Mouse (Mus musculus) monocyte, adult 2 months (primary cell): ENCODE measurements around the gene Limch1.
A peak's percentile ranks its signal among the peaks of the same experiment; 100 is the strongest.

Experiments used
- DNase-seq, 2 experiments: peaks; one replicate each; pipeline ENCODE4 v3.0.0; 2022; ENCODE audit warnings: low spot score in 2 of 2, low read depth in 1 of 2

Gene Limch1

DNA sequence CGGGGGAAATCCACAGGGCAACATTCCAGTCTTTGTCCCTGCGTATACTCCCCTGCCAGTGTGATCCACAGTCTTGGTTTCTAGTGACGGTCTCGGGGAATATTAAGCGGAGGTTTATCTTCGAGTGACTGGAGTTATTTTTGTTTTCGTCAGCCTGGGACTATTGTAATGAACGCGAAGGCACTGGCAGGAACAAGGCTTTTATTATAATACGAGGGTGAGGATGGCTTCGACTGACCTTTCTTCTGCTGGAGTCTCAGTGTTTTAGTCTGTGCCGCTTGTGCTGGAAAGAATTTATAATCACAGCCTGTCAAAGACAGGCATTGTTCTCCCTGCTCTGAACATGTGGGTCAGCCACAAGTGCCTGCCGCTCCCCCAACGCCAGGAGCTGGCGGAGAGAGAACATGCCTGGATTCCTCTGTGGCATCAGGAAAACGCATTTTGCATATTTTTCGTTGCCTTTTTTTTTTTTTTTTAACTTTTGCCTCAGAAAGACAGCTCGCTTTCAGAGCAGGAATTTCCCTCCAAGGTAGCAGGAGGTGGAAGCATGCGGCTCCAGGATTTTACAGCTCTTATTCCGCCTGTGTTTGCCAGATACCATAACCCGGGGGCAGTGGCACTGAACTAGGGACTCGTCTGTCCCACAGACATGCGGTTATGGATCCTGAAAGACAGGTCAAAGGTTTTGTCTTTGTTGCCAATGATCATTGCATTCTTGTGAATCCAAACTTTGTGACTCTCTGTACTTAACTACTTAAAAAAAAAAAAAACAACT lies 222.6 kb downstream of the Limch1 start:
- DNase-seq = no peak

DNA sequence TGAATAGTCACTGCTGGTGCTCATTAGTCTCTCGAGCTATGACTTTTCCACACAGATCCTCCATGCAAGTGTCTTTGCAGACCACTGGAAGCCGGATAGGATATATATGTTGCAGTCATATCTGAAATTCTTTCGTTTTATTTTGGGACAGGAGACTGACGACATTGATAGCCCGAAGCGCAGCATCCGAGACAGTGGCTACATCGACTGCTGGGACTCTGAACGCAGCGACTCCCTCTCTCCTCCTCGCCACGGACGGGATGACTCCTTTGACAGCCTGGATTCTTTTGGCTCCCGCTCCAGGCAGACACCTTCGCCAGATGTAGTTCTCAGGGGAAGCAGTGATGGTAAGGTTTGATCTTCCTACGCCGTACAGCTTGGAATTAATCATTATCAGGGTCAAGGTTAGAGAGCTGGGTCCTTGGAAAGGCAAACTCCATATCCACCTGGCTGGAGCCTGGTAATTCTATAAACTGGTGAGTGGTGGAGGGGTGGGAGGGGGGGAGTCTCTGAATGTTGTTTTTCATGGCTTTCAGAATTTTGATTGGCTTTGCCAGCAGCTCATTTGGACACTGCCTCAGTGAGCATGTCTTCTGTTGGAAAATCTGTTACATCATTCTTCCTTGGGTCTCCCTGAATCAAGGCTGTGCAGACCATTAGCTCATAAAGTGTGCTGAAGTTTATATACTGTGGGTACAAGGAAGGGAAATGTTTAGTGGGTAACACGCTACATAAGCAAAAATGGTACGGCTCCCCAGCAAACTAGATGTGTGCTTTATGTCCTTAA lies 223.5 kb downstream of the Limch1 start:
- DNase-seq = no peak

DNA sequence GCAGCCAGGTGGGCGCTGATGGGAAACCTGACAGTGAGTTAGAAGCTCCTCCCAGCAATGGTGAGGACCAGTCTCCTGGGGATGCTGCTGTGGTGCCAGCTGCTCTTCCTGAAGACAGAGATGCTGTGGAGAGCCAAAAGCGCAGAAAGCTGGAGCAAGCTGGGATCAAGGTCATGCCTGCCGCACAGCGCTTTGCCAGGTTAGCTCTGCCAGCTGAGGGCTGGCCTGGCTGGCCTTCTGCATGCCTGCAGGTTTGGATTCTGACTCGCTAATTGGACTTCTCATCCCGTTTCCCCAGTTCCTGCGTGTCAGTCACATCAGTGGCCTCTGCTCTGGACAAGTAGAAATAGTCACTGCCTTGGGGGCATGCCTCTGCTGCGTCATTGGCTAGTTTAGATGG lies 230.0 kb downstream of the Limch1 start:
- no peak for DNase-seq

DNA sequence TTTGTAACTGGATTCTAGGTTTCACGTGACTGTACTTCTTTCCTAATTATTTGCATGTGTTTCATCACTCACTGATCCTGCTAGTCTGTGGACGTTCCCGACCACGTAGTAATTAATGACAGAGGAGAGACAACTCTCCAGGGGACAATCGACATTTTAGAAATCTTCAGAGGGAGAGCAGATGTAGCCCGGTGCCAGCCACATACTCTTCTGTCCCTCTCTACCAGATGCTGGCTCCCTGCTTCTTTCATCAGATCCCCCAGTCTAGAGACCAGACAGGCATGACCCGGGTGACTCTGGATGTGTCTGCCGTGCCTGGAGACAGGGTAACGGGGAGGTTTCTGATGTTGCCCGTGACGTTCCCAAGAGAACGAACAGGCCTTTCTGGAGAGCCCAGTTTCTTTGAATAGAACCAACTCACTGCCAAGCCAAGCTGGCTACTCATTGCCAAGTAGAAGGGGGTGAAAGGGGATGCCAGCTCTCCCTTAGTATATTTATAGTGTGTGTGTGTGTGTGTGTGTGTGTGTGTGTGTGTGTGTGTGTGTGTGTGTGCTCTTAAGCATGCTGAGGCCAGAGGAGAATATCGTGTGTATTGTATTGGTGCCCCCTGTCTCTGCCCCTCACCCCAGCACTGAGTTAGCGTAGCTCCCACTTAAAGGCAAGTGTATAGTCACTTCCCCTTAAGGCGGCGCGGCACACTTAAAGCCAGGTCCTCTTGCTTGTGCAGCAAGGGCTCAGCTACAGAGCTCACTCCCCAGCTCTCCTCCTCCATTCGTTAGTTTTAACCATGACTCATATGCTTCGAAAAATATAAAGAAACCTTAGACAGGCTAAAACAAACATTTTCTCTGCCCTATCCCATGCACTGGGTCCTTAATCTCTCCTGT lies 233.9 kb downstream of the Limch1 start:
- DNase-seq = no peak

DNA sequence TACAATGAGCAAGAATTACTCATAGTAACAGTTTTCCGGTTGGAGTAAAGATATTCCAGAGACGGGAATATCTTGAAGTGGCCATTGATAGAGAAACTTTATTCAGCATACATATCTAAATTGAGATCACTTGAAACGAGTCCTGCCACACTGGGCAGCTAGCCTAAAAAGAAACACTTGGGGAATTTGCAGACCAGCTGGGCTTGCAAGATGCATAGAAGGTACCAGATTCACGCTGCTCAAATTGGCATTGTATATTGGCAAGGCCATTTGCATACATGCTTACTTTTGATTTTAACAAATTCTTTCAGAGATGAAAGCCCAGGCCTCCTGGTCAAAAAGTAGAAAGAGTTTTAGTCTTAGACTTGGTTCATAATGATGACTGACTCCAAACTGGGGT lies 235.2 kb downstream of the Limch1 start:
- no peak for DNase-seq

DNA sequence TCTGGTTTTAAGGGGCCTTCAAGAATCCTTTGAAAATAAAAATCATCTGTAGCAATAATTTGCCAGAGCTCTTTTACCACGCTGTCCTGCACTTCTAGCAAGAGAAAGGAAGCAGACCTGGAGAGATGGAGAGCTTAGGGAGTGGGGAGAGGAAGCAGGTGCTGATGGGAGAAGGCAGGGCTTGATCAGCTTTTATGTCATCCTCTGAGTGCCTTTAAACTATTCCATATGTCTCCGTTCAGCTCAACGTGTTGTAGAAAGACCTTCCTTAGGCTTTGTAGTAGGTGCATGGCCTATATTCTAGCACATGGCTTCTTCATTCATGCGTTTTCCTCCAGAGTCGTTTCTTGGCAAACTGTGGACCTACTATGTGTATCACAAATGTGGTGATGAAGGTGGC lies 237.5 kb downstream of the Limch1 start:
- DNase-seq = no peak

DNA sequence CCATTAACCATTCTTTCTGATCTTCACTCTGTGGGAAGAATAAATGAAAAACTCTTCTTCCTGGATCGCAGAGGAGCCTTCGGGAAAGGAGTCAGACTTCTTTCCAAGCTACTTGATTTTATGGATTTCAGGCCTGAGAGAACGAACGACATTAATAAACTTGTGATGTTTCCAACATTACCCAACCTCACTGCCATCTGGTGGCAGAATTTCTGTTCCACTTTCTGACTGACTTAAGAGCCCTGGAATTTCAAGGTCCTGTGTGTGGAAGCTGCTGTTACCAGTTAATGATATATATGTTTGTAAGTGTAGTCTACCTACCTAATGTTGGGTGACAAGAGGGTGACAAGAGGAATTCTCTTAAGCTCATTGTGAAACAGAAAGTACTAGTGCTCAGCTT lies 243.3 kb downstream of the Limch1 start:
- DNase-seq = no peak

DNA sequence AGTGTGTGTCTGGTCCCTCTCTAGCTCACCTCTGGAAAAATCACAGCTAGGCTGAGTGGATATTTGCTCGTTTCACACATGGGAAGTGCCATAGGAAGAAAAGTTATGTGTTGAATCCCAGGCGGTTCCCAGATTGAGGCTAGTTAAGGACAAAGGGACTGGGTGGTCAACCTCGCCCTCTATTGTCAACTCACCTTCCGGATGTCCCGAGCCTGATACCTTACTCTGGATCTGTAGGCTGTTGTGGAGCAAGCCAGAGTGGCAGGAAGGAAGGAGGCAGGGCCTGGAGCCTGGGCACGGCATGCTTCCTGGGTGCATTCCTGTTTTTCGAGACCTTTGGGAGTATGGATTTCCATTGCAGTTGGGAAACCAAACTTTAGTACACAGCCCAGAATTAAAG lies 243.9 kb downstream of the Limch1 start:
- no peak for DNase-seq

DNA sequence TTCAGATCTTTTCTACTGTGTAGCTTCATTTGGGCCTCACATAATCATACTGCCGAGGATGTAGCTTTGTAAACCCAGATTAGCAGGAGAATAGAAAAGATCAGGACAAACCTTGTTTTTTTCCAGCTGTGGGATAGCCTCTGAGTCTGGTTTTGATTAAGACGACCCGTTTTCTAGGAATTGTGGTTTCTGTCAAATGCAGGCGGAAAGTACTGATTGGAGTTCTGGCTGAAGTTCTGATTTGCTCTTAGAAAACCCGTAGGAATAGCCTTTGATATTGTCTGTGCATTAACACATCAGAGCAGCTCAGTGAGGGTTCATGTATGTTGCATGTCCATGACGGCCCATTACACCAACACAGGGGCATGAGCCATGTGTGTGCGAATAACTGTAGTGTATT lies 246.8 kb downstream of the Limch1 start:
- no peak for DNase-seq

DNA sequence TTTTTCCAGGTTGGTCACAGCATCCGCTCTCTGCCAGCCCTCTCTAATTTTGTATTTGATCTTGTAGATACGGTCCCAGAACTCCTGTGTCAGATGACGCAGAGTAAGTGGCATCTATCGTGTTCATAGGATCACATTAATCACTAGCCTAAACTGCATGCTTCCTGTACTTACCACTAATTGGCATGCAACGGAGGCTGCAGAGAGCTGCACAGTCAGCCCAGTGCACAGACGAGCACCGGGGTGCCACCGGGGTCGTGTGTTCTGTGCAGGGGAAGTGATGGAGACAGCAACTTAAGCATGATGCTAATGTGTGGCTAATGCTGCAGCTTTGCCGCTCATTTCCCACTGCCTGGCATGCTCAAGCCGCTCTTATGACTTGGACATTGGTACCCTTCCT lies 247.4 kb downstream of the Limch1 start:
- no peak for DNase-seq

DNA sequence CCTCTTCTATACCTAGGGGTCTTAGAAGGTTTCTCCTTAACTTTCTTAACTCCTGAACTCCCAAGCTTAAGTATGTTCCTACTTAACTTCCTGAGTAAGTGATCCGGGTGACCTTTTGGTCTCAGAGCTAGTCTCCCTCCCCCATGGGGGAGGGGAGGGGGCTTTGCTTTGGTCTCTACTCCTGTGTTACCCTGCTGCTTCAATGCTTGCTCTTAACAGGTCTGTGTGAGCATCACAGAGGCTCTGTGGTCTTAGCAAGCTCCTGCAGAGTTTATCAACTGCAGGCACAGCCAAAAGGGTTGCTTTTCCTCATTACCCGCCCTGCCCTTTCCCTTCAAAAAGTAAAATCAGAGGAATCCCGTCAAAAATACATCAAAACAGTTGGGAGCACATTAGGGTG lies 250.5 kb downstream of the Limch1 start:
- no peak for DNase-seq

DNA sequence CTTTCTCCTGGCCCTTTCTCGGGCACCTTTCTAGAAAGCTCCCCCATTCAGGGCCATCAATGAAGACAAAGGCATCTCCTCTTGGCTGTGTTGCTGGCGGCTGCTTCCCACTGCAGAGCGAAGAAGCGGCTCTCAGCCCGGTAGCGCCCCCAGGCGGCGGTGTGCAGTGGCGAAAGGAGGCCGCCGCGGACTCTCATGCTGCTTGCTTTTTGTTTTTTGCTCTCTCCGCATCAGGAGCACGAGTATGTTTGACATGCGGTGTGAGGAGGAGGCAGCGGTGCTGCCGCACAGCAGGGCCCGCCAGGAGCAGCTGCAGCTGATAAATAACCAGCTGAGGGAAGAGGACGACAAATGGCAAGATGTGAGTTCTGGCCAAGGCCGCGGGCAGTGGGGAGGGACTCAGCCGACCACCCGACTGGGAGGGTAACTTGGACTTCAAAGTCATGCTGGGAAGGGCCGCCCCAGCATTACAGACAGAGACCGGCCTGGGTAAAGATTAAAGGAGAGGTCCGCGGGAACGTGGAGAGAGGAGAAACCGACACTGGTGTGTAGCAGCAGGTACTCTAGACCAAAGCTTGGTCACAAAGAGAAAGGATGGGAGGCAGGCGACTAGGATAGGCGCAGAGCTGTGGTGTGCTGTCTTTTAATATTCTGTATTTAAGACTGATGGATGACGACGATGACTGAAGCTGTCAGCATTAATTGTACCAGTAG lies 251.4 kb downstream of the Limch1 start:
- no peak for DNase-seq

DNA sequence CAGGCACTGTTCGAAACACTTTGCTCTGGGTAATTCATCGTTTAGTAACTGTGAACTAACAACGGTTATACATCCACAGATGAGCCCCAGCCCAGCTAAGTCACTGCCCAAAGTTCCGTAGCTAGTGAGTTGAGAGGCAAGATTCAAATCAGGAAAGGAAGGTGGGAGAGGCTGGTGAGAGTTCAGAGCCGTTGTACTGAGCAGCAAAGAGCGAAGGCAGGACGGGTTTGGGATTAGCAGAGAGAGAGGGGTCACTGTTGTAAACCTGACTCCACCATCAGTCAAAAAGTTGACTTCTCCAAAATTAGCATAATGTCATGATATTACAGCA lies 251.9 kb downstream of the Limch1 start:
- no peak for DNase-seq

DNA sequence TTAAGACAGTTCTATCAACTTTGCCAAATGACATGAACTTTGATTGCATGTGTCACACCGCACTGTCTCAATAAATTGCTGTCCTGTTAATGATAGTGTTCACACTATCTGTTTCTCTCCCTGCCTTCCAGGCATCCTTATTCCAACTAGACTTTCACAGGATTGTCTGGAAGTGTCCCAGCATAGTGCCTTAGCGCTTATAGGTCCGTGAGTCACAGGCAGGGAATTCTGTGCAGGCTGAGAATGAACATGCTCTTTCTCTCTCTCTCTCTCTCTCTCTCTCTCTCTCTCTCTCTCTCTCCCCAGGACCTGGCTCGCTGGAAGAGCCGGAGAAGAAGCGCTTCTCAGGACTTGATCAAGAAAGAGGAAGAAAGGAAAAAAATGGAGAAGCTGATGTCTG lies 252.7 kb downstream of the Limch1 start:
- DNase-seq = no peak

DNA sequence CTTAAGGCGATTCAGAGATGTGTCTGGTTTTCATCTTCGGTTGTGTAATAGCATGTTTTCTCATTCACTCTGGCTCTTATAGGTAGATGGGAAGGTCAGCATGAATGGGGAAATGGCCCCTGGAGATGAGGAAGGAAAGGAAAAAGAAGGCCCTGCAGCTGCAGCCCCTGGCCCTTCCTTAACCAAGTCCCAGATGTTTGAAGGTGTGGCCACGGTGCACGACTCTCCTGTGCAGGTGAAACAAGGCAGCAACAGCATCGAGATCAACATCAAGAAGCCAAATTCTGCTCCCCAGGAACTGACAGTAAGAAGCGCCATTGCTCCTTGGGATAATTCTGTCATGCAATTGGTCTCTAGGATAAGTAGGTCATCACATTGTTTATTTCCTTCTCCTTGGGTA lies 256.7 kb downstream of the Limch1 start:
- no peak for DNase-seq

DNA sequence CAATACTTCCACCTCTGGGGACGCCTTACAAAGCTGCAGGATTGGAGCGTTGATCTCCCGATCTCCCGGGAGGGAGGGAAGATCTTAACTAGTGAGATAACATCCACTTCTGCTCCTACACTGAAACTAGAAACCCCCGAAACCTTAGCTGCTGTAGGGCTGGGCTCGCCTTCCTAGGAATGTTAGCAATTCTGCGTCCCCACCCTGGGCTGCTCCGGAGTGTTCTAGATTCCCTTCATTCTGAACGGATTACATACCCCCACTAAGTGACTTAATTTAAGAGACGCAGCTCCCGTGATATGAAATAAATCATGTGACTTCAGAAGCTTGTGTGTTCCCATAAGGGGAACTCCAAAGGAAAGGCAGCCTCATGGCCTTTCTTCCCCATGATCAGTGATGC lies 259.0 kb downstream of the Limch1 start:
- no peak for DNase-seq

DNA sequence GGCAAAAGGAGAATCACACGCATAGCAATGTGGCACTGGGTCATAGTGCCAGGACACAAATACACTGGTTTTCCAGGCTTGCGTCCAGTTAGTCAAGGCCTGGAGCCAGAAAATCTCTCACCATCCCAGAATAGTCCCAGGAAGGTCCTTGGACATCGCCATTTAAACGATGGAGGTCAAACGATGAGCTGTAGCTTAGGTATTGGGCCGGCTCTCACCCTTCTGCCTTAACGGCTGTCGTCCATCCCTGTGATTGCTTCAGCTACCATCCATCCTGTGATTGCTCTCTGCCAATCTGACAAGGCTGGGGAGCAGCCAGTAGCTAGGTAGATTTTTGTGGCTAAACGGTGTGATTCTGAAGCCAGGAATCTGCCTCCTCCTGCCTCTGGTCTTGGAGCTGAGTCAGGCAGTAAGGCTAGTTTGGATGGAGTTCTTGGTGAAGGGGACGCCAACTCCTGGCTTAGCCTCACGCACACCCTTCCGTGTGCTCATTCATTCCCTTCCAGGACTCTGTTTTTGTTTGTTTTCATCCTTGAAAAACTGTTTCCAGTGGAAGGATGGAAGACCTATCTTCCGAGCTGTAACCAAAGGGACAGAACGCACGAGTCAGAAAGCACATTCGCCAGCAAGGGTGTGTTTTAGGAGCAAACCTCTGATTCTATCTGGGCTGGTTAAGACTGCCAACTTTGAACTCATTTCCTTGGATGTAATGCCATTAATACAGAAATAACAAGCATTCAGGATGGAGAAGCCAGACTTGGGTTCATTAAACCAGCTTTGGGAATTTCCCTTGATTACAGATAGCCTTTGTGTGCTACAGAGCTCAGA lies 265.6 kb downstream of the Limch1 start:
- DNase-seq = no peak

DNA sequence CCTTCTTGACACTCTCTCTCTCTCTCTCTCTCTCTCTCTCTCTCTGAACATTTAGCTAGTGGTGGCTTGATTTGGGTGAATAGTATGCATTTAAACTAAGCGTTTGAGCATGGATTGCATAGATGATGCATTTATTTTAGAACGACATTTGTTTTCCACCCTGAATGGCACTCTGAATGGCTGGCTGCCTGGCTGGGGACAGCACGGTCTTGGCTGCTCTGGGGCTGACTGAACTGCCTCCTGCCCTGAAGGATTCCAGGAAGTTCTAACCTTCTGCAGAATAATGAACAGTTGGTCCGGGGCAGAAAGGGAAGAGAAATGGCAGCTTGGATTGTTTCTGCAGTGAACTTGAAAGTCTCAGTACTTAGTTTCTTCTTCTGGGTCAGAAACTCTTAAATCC lies 266.4 kb downstream of the Limch1 start:
- DNase-seq = no peak

DNA sequence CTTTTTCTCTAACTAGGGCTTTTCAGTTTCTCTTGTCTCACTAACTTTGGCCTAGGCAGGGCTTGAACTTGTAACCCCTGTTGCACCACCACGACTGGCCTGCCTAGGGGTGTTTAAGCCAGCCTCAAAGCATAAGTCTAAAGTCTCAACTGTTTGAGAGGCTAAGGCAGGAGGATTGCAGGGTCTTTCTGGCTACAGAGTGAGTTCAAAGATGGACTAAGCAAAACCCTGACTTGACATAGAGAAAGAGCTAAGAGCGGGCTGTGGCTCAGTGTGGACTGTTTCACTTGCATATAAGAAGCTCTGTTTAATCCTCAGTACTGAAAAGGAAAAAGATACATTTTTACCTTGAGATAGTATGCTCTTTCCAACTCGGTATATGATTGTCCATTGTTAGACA lies 268.3 kb downstream of the Limch1 start:
- DNase-seq = no peak

DNA sequence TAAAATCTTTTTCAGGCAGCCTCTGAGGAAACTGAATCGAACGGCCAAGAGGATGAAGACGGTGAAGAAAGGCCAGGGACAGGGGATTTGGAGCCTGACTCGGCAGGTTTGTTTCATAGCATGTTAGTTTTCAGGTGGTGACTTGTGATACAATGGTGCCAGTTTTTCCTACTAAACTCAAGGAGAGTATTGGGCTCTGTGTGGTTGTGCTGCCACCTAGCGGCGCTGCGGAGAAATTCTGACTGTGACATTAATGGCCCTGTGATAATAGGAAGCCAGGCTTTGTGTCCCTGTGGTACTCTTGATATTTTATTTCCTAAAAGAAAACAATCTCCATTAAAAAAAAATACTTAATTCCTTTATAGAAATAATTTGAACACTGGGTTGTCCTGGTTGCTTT lies 270.8 kb downstream of the Limch1 start:
- DNase-seq = peak in 1 of 2 experiments; percentile 13
